Mouse (Mus musculus): ENCODE data around the gene Ttc23. TPM values are rescaled to one million over a fixed set of nuclear protein-coding genes. Genes with fewer than 3 reads are reported as not detected.

The Ttc23 gene
- total RNA-seq, 2 experiments from 2014 or later: 29.4 to 32.9 TPM

DNA sequence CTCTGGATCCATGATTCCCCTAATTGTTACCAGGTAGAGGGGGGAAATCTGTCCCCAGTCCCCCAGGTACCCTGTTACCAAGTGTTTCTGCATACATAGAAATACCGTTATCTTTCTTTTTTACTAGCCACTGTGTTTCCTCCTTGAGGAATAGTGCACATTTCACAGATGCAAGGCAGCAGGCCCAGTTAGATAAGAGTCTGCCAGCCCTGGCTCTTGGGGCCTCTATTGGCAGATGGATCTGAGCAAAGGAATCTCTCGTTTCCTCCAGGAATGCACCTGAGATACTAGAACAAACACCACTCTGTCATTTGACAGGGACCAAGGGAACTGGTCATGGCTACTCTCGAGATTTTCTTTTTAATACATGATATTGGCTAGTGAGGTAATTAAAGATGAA is 44.9 kb downstream of the Ttc23 start:
- intact Hi-C loops (cut with DNase I): no loop called here
- peak; percentile 60 to 68 for DNase-seq

DNA sequence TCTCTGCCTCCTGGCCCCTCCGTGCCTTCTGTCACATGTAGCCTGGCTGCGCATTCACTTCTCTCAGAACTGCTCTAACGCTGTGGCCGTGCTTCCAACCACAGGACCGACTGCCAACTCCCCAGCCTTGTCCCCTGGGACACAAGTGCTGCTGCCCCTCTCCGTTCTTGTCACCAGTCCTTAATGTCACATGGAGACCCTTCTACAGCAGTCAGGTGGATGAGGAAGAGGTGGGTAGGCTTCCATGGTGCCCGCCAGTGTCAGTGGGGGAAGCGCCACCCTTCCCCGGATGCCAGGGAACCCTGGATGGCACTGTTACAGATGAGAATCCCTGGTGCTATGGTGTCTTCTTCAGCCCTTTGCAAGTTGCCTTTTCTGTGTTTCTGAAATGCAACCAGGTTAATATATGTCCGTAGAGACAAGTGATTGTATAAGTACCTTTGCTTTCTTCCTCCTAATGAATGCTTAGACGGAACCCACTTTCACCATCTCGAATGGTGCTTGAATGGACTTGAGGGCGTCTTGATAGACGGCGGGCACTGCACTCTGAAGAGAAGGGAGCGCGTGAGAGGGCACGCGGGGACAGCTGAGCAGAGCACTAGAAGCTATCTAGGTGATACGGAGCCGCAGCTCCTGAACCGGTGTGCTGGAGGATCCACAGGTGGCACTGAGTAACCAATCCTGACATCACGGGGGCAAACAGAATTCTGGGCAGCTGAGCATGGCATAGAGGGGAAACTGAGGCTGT is 45.8 kb downstream of the Ttc23 start:
- intact Hi-C loops (cut with DNase I): no loop called here
- no peak for DNase-seq

DNA sequence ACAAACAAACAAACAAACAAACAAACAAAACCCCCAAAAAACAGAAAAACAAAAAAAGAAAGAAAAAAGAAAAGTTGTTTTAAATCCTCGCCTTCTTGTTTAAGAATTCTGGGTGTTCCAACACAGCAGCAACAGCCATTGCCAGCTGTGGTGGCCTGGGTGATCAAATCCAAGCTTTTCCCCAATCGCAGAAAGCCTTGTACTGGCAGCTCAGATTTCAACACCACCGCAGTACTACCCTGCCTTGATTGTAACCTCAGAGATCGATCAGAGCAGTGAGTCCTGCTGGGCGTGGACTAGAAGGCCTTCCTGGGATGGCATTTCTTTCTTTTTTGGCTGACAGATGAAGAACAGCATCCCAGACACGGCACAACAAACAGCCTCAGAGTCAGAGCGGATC is 48.7 kb downstream of the Ttc23 start:
- no peak for DNase-seq
- intact Hi-C loops (cut with DNase I): no loop called here

DNA sequence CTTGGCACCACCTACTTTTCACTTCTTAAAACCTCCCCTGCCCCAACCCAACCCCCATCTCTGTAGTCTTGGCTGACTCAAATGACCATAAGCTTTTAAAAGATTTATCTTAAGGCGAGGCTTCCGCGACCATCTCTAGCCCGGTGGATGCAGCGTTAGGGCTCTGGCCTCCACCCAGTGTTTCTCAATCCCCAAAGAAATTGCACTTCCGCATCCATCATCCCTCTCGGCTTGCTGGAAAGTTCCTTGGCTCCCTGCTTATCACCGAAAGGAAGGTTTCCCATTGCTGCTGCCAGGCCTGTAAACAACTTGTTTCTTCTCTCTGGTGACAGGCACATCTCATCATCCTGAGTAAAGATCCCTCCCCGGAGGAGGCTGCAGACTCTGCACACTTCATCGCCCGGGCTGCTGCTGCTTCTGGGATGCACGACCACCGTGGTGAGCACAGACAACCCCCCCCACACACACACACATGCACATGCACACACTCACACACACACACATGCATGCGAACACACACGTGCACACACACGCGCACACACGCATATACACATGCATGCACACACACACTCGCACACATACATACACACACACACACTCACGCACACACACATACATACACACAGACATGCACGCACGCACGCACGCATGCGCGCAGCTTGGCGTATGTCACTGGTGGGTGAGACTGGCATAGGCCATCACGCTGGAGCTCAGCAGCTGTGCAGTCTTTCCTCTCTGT is 50.9 kb downstream of the Ttc23 start:
- peak; percentile 50 to 59 for DNase-seq
- intact Hi-C loops (cut with DNase I): no loop called here

DNA sequence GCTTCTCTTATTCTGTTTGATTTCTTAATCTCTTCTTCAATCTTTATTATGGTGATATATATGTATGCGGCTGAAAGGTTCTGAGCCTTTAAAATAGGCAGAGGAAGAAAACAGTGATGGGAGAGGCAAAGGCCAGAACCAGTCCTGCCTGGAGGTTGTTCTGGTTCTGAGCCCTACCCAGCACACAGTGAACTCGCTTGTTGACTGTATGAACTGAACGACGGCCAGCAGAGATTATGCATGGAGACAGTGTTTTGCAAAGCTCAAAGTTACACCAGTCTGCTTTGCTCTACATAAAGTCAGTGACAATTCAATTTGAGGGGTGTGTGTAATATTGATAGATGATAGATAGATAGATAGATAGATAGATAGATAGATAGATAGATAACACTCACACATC is 52.1 kb downstream of the Ttc23 start:
- no peak for DNase-seq
- intact Hi-C loops (cut with DNase I): no loop called here

DNA sequence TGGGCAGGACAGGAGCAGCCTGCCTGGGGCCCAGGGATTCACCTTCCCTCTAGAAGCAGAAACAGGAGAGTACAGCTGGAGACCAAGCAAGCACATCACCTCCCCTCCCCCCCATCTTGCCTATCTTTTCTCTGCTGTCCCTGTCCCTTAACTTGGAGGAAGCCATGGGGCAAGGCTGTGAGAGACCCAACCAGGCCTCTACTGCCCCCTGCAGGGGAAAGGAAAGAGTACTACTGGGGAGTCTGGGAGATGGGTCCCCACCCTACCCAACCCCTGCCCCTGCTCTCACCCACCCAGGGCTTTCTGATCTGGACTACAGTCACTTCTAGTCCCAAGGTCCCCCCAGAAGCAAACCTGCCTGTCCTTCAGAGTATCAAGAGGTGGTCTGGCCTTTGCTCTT is 53.6 kb downstream of the Ttc23 start:
- peak in 1 of 2 experiments; percentile 68 for DNase-seq
- intact Hi-C loops (cut with DNase I): loop anchor here (2.0 kb wide), 1 partner anchor 28 kb away; no protein-coding TSS in a partner anchor

DNA sequence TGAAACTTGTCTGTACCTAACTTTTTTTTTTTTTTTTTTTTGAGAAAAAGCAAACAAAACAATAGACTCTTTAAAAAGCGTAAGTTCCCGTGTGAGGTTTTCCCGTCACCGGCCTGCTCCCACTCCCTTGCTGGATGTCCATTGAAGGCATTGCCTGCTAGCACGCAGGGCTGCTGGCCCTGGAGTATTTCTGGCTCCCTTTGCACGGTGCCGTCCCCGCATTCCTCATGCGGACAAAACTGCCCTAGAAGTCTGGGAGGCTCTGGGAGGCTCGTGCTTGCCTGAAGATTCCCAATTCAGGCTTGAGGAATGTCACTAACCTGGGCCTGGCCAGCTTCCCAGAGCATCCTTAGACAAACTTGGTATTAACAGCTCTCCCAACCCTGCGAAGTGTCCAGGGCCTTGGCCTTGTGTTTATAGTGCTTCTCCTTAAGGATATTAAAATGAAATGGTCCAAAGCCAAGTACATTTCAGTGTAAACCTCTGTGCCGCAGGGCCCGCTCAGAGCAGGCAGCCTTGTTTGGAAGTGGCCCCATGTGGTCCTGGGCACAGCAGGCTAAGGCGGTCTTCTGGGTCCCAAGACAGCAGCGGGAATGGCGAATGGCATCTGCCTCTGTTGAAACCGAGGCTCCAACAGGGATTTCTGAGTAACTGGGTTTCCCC is 54.2 kb downstream of the Ttc23 start:
- intact Hi-C loops (cut with DNase I): loop anchor here (2.0 kb wide), 1 partner anchor 29 kb away; no protein-coding TSS in a partner anchor
- DNase-seq: no peak

DNA sequence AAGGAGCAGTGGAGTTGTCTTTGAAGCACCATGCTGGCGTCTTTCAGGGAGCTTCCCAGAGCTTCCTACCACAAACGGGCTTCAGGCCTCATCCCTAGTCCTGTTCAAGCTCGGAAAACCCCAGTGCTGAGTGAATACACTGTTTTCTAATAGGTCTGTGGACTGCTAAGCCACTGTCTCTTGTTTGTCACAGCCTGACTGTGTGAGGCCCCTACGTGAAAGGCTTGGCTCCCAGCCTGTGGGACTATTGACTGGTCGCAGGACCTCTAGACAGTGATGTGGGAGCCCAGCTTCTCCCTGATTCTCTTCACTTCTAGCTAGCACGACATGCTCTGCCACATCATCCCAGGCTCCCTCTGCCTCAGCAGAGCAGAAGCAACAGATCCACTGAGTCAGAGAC is 61.0 kb downstream of the Ttc23 start:
- intact Hi-C loops (cut with DNase I): no loop called here

DNA sequence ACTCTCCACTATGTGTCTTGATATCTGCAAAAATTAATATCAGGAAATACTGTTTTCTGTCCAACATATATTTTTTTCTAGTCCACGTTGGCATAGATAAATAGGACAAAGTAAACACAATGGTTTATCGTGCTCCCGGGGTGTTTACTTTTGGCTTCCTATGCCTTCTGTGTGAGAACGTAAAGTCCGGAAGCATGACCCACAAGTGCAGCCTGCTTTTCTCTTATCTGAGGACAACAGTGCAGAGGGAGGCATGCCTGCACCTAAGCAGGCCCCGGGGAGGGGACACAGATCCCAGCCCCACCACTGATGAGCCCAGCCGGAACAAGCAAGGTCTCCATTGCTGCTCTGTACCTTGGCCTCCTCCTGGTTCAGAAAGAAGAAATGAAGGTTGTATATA is 63.0 kb downstream of the Ttc23 start:
- no peak for DNase-seq
- intact Hi-C loops (cut with DNase I): loop anchor here (5.0 kb wide), 1 partner anchor 38 kb away; no protein-coding TSS in a partner anchor

More for the DNA sequence above, 61.0 kb downstream of the Ttc23 start:
- DNase-seq: no peak

DNA sequence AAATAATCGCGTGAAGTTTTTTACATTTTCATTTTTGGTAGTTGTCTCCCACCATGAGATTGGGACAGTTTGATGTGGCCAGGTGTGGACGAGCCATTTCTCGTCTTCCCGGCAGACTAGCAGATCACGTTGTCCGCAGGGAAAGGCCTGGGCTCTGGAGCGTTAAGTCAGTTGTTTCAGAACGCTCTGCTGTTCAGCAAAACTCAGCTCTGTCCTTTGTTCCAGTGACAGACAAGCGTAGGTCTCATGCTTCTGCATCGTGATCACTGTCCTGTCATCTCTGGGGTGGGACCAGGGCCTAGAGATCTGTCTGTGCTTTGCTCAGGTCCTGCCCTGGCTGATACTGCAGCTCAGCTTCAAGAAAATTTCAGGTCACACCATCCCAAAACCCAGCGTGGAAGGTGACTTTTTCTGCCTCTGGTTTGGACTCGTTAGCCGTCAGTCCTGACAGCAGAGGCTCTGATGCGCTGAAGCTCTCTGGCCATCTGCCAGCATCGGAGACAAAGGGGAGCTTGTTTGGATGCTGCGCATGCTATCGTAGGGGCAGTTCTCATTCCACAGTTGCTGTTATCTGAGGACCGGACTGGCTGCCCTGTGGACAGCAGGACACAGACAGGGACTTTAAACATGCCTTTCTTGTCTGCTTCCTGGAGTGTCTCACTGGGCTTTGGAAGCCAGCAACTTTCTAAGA is 66.8 kb downstream of the Ttc23 start:
- peak; percentile 68 to 71 for DNase-seq
- intact Hi-C loops (cut with DNase I): loop anchor here (5.0 kb wide), 1 partner anchor 42 kb away; no protein-coding TSS in a partner anchor

DNA sequence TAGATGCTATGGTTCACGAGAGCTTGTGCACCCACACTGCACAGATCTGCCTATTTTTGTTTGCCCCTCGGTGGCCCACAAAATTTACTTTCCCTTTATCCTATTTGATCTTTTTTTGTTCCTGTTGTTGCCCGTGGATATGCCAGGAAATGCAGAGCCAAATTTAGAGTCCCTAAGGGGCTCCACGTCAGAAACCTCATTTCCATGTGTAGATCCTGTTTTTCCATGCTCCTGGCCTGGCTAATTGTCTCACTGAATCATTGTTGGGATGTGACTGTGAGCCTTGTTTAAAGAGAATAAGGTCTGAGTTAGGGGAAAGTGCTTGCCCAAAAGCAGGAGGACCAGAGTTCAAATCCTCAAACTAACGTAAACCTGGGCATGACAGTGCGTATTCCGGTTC is 68.0 kb downstream of the Ttc23 start:
- peak; percentile 47 to 50 for DNase-seq
- intact Hi-C loops (cut with DNase I): no loop called here

DNA sequence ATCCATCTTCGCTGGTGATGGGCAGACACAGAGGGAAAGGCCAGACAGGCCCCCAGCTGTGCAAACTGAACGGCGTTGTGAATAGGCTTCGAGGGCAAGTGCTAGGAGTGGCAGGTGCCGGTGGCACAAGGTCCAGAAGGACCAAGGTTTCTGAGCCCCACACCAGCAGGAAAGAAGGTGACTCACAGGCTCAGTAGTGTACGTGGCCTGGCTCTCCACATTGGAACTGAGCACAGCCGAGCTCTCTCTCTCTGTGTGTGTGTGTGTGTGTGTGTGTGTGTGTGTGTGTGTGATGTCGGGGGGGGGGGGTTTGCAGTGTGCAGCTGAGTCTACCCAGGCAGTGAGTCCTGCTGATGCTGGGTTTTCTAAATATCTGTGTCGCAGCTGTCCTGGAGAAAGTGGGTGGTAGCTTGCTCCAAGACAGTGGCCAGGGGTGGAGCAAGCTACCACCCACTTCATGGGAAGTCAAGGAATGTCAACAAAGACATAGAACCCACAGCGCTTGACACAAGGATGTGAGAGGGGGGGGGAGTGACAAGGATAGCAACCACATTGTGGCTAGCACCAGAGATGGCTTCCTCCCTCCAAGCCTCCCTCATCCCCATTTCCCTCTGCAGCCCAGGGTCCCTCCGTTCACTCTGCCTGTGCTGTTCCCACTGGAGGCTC is 69.1 kb downstream of the Ttc23 start:
- intact Hi-C loops (cut with DNase I): no loop called here
- DNase-seq: no peak

DNA sequence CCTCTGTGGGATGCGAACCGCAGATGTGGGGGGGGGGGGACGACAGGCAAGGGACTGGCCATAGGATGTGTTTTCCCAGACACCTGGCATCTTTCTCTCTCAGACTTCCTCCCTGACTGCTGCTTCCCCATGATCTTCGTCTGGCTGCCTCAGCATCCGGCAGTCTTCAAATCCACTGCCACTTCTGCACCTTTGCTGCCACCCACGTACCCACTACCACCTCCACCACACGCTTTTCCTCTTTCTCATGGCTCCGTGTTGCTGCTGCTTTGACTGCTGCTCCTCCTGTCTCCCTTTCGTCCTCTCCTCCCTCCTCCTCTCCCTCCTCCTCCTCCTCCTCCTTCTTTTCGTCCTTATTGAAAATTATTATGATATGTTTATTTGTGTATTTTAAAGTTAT is 69.7 kb downstream of the Ttc23 start:
- DNase-seq: no peak
- intact Hi-C loops (cut with DNase I): no loop called here

DNA sequence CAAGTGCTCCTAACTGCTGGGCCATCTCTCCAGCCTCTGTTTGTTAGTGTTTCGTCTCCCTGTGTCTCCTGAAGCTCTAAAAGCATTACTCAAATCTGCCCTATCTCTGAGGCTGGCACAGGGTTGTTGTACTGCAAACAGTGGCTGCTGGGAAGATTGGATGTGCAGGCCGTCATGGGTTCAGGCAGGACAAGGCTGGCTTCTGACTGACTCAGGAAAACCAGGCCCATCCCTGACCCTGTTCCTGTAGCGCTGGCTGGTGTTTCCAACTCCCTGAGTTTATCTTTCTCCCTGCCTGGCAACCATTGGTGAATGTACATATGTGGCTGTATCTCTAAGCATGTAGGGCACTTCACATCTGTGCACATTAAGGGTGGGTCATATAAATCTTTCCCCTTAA is 70.3 kb downstream of the Ttc23 start:
- intact Hi-C loops (cut with DNase I): no loop called here
- no peak for DNase-seq

DNA sequence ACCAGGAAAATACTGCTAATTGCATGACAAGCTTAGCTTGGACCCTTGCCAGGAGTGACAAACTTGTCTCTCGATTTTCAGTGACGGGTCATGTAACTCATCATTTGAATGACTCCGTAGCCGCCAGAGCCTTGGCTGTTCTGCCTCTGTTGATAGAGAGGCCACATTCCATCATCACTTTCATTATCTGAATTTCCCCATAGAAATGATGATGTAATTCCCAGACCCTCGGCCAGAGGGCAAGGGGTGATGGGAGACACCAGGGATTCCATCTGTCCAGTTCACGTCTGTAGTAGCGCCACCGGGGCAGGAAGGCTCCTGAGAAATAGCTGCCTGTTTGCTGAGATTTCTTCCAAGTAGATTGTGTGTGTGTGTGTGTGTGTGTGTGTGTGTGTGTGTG is 71.6 kb downstream of the Ttc23 start:
- peak; percentile 63 to 65 for DNase-seq
- intact Hi-C loops (cut with DNase I): no loop called here

DNA sequence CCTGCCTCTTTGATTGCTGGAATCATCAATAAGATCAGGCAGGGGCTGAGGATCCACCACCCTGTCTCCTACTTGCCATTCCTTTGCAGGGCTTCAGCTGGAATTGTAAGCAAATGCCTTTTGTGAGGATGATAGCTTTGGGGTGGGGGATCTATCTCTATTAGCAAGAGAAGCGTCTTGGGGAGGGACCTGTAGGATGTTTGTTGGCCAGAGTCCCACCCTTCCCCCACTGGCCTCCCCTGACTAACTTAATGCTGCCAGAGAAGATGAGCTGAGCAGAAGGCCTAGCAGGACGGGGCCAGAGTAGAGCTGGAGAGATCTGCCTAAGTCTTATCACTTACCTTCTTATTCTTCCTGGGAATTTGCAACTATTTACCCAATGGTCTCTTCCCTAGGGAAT is 75.0 kb downstream of the Ttc23 start:
- DNase-seq: no peak
- intact Hi-C loops (cut with DNase I): loop anchor here (2.0 kb wide), 1 partner anchor 37 kb away; the partner anchor contains the start of gene Synm

DNA sequence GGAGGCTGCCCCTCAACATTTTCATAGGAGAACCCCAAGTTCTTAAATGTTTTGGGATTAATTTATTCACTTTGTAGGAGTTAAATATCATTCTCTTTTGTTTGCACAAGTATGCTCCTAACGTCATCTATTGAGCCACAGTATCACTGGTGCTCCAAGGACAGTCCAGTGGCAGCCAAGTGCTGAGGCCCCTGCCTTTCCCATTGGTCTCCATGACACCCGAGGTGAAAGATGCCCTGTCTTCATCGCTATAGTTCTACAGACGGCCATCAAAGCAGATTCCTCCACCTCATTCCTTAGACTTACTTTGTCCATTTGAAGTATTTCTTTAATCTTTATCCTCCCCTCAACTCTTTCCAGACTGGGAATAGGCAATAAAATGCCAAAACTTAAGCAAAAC is 77.3 kb downstream of the Ttc23 start:
- intact Hi-C loops (cut with DNase I): no loop called here
- DNase-seq: no peak

DNA sequence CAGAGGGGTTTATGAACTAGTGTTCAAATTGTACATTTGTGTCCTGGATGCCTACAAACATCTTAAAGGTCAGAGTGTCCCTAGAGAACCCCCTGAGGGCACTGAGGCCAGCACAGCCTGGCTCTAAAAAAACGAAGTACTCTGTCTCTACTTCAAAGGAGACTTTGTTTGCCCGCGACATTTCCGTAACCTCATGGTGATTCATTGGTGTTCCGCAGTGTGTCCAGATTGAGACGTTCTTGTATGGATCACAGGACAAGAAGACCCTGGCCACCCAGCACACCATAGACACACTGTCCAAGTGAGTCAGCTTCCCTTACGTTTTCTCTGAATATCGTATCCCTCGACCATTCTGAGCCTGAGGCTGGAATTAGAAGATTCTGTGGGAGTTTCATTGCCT is 77.8 kb downstream of the Ttc23 start:
- no peak for DNase-seq
- intact Hi-C loops (cut with DNase I): no loop called here

DNA sequence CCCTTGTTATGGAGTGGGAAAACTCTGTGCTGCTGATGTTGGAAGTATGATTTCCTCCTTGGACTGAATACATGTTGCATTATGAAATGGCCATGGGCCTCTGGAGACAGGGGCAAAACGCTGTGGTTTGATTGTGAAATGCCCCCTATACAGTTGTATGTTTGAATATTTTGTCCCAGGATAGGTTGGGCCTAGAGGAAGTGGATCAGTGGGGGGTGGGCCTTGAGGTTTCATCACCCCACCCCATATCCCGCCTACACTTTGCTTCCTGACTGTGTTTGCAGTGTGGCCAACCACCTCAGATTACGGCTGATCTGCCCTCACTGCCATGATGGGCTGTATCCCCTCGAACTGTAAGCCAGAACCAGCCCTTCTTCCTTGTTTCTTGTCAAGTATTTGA is 81.0 kb downstream of the Ttc23 start:
- DNase-seq: no peak
- intact Hi-C loops (cut with DNase I): no loop called here

DNA sequence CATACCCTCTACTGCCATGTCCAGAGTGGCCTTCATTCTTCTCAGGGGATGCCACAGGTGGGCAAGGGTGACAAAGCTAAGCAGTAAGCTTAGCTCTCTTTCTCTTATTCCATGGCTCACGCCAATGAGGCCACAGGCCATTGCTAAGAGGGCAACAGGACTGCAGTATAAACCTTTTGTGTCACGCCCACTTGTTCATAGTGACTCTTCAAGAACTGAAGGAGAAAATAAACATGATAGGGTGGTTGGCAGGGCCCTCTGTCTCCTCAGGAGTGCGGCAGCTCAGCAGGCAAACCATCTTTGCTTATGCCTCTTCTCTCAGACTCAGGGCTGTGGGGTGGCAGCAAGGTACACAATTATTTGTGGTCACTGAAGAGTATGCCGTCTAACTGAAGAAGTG is 81.6 kb downstream of the Ttc23 start:
- intact Hi-C loops (cut with DNase I): no loop called here
- DNase-seq: no peak

All from heart, postnatal 10 days (tissue).